Mouse (Mus musculus): ENCODE results near the gene Plk5. TPM values are rescaled to one million over a fixed set of nuclear protein-coding genes. Genes with fewer than 3 reads are reported as not detected.
A peak's percentile ranks its signal among the peaks of the same experiment; 100 is the strongest.

Plk5 gene
- polyA plus RNA-seq, 1 experiment: not detected

DNA sequence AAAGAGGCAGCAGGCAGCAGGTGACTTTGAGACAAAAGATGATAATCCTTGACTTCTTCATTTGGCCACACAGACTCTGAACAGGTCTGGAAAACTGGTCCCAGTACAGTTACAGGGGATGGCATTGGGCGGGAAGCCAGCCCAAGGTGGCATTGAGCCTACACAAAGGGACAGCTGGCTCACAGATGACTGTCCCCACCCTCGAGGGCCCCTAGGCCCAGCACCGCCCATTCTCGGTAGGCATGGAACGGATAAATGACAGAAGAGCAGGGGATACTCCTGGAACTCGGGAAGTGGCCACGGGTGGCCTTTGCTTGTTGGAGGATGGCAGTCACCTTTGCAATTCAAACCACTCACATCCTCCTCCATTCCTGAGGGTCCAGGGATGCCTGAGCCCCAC, 29.1 kb downstream of the Plk5 start:
- Histone ChIP-seq H3K36me3 (replicated peaks; ENCODE audit: low read length) (peaks cover 44% of the 10 kb centered on the region), H3K27me3 (replicated peaks) (peaks cover 15% of the 10 kb centered on the region), H3K9me3 (no peaks in the 10 kb centered on the region), H3K4me3 (replicated peaks) (peak overlapping the region; percentile 97), H3K4me1 (peaks cover 73% of the 10 kb centered on the region)
- no peak for TF ChIP-seq GATA1 (IDR thresholded peaks at IDR 0.05; ENCODE audit: borderline replicate concordance, low read length)
- no peak for TF ChIP-seq FLI1 (IDR thresholded peaks at IDR 0.05; ENCODE audit: low read length)

DNA sequence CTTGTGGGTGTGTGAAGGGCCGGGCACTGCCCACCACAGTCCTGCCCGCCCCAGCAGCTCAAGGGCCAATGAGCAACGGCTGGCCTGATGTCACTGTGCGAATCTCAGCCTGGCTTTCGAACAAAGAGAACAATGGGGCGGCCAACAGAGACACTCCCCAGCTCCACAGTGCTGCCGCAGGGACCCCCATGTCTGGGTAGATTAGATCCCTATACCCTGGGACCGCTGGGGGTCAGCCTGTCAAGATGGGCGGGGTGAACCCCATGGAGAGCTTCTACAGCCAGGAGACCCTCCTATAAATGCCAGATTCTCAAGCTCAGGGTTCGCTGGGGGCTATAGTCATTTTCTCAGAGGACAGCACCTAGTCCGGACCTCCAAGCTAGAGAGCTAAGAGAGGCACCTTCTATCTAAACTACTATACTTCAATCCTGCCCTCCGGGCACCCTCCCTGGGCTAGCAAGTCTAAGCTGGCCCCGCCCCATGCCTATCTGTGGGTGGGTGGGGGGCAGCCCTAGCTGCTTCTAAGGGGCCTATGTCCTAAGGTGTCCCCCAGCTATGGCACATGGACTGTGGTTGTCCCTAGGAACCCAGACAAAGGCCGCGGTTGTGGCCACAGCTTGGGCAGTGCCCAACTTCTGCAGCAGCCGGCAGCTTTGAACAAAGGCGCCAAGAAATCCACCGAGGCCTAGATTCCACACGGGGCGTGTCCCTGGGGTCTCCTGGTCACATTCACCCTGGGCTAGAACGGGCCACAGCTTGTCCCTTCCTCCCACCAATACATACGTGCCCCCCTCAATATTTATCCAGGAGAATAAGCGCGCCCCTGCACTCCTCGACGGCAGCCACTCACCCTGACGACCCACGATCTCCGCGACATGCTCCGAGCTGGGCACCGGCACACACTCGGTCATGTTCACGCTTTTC, 29.8 kb downstream of the Plk5 start:
- TF ChIP-seq GATA1 (IDR thresholded peaks at IDR 0.05; ENCODE audit: borderline replicate concordance, low read length) (no peak), FLI1 (IDR thresholded peaks at IDR 0.05; ENCODE audit: low read length) (no peak)
- peaks cover 45% of the 10 kb centered on the region for H3K36me3 ChIP-seq (replicated peaks; ENCODE audit: low read length)
- peak overlapping the region; percentile 97 for H3K4me3 ChIP-seq (replicated peaks)
- peaks cover 74% of the 10 kb centered on the region for H3K4me1 ChIP-seq
- H3K27me3 ChIP-seq (replicated peaks): peaks cover 15% of the 10 kb centered on the region
- no peaks in the 10 kb centered on the region for H3K9me3 ChIP-seq

DNA sequence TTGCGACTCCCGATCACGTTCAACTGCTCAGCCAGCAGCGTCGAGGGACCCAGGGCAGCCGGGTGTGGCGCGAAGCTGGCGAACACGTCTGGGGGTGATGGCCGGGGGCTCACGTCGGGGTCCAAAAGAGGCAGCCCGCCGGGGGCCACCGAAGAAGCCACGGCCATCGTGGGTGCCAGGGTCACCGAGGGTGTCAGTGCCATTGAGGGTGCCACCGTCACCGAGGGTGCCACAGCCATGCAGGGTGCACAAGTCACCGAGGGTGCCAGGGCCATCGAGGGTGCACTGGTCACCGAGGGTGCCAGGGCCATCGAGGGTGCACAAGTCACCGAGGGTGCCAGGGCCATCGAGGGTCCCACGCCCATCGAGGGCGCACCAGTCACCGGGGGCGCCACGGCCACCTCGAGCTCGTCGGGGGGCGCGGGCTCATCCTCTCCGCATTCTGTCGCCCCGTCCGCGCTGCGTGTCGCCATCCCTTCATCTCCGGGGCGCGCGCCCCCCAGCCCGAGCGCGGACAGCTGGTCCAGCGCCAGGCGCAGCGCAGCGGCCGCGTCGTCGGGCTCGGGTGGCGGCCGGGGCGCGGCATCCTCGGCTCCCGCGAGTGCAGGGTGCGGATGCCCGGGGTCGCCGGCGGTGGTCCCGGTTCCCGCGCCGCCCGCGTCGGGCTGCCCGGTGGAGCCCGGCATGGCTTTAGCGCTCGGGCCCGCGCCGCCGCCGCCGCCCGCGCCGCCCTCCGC, 30.6 kb downstream of the Plk5 start:
- Histone ChIP-seq H3K4me1 (peaks cover 74% of the 10 kb centered on the region), H3K36me3 (replicated peaks; ENCODE audit: low read length) (peaks cover 45% of the 10 kb centered on the region), H3K9me3 (no peaks in the 10 kb centered on the region), H3K4me3 (replicated peaks) (peak overlapping the region; percentile 97), H3K27me3 (replicated peaks) (peaks cover 15% of the 10 kb centered on the region)
- no peak for TF ChIP-seq GATA1 (IDR thresholded peaks at IDR 0.05; ENCODE audit: borderline replicate concordance, low read length)
- no peak for TF ChIP-seq FLI1 (IDR thresholded peaks at IDR 0.05; ENCODE audit: low read length)

DNA sequence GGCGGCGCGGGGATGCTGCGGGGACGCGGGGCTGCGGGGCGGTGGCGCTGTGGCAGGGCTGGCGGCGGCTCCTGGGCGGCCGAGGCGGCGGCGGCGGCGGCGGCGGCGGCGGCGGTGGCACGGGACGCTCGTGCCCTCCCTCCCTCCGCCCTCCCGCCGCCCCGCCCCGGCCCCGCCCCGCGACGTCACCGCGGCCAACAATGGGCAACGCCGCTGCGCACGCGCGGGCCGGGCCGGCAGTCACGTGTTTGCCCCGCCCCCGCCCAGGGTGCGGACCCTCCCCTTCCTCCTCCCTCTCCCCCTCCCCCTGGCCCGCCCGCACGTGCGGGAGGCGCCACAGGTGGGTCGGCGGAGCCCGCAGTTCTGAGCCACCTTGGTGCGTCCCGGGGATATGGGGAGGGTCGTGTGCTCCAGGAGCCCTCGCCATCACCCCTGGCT, 31.3 kb downstream of the Plk5 start, which contains the start of gene Mex3d:
TSS of gene Mex3d (minus strand) at position 138 of the 438 bp plus-strand sequence.
- TF ChIP-seq GATA1 (IDR thresholded peaks at IDR 0.05; ENCODE audit: borderline replicate concordance, low read length) (no peak), FLI1 (IDR thresholded peaks at IDR 0.05; ENCODE audit: low read length) (no peak)
- H3K36me3 ChIP-seq (replicated peaks; ENCODE audit: low read length): peaks cover 45% of the 10 kb centered on the region

DNA sequence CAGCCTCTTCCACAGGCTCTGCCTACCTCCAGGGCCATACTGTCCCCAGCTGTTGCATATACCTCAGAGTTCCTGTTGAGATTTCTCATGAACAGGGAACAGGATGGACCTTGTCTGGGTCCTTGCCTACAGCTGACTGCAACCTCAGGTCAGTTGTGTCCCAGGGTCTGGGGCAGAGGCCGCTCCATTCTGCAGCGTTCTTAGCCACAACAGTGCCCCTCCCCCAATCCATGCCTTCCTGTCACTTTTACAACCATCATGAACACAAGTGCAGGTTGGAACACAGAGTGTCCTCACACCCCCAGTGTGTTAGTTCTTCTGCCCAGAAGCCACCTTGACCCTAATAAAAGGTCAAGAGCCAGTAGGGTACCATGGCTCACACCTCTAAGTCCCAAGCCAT, 32.5 kb downstream of the Plk5 start:
- peaks cover 15% of the 10 kb centered on the region for H3K27me3 ChIP-seq (replicated peaks)
- no peaks in the 10 kb centered on the region for H3K9me3 ChIP-seq
- no peak for TF ChIP-seq GATA1 (IDR thresholded peaks at IDR 0.05; ENCODE audit: borderline replicate concordance, low read length)
- no peak for TF ChIP-seq FLI1 (IDR thresholded peaks at IDR 0.05; ENCODE audit: low read length)
- H3K36me3 ChIP-seq (replicated peaks; ENCODE audit: low read length): peaks cover 46% of the 10 kb centered on the region
- peaks cover 62% of the 10 kb centered on the region for H3K4me1 ChIP-seq
- peak overlapping the region; percentile 97 for H3K4me3 ChIP-seq (replicated peaks)

More for the DNA sequence above, 31.3 kb downstream of the Plk5 start, which contains the start of gene Mex3d:
- H3K27me3 ChIP-seq (replicated peaks): peaks cover 15% of the 10 kb centered on the region
- peak within 1 kb of the TSS; percentile 97 for H3K4me3 ChIP-seq (replicated peaks)
- H3K9me3 ChIP-seq: no peaks in the 10 kb centered on the region
- peaks cover 71% of the 10 kb centered on the region for H3K4me1 ChIP-seq

DNA sequence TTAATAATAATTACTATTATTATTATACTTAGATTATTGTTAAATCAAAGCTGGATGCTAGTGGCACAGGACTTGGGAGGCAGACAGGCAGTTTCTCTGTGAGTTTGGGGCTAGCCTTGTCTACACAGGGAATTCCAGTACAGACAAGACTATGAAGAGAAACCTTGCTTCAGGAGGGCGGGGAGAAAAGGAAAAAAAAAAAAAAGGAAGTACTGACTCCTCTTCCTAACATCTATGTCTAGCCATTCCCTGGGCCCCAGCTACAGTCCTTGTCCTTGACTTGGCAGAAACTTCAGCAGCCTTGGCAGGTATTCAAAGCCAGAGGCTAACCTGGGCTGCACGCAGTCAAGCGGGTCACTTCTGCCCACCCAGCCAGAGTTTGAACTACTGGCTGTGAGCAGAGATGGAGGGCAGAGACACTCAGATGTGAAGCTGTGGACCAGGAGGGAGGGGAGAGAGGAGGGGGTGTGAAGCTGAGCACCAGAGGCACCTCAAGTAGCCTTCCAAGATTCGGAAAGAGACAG, 33.0 kb downstream of the Plk5 start:
- H3K36me3 ChIP-seq (replicated peaks; ENCODE audit: low read length): peaks cover 52% of the 10 kb centered on the region
- H3K4me1 ChIP-seq: peaks cover 62% of the 10 kb centered on the region

GRCm38 (mm10) chr10:80390697-80391096, 34.4 kb downstream of the Plk5 start:
- Histone ChIP-seq H3K27me3 (replicated peaks) (peaks cover 11% of the 10 kb centered on the region), H3K9me3 (no peaks in the 10 kb centered on the region), H3K36me3 (replicated peaks; ENCODE audit: low read length) (peaks cover 62% of the 10 kb centered on the region), H3K4me1 (peaks cover 59% of the 10 kb centered on the region), H3K4me3 (replicated peaks) (no peak overlapping the region)
- TF ChIP-seq FLI1 (IDR thresholded peaks at IDR 0.05; ENCODE audit: low read length) (no peak), GATA1 (IDR thresholded peaks at IDR 0.05; ENCODE audit: borderline replicate concordance, low read length) (no peak)

More for the DNA sequence above, 33.0 kb downstream of the Plk5 start:
- Histone ChIP-seq H3K27me3 (replicated peaks) (peaks cover 15% of the 10 kb centered on the region), H3K9me3 (no peaks in the 10 kb centered on the region), H3K4me3 (replicated peaks) (no peak overlapping the region)
- TF ChIP-seq GATA1 (IDR thresholded peaks at IDR 0.05; ENCODE audit: borderline replicate concordance, low read length): no peak
- no peak for TF ChIP-seq FLI1 (IDR thresholded peaks at IDR 0.05; ENCODE audit: low read length)

DNA sequence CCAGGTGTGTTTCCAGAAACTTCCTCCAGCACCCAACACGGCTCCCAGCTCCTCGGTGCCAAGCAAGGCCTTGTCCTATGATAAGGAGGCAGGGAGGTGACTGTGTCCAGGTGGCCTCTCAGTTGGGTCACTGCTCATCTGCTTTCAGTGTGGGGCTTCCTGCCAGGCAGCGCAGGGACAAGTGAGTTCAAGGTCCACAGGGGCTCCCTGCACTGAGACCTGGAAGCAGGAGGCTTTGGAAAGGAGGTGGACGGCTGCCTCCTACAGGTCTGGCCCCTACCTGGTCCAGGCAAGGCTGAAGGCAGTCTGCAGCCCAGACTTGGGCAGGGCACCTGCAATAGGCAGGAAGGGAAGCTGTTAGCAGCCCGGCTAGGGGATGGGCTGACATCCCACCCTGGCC, 36.4 kb downstream of the Plk5 start:
- H3K9me3 ChIP-seq: no peaks in the 10 kb centered on the region
- H3K4me3 ChIP-seq (replicated peaks): no peak overlapping the region
- TF ChIP-seq GATA1 (IDR thresholded peaks at IDR 0.05; ENCODE audit: borderline replicate concordance, low read length): no peak
- no peak for TF ChIP-seq FLI1 (IDR thresholded peaks at IDR 0.05; ENCODE audit: low read length)
- H3K4me1 ChIP-seq: peaks cover 64% of the 10 kb centered on the region
- H3K27me3 ChIP-seq (replicated peaks): no peaks in the 10 kb centered on the region
- H3K36me3 ChIP-seq (replicated peaks; ENCODE audit: low read length): peaks cover 81% of the 10 kb centered on the region

GRCm38 (mm10) chr10:80395025-80395627, 38.9 kb downstream of the Plk5 start:
- H3K36me3 ChIP-seq (replicated peaks; ENCODE audit: low read length): peaks cover 73% of the 10 kb centered on the region
- TF ChIP-seq GATA1 (IDR thresholded peaks at IDR 0.05; ENCODE audit: borderline replicate concordance, low read length): no peak
- TF ChIP-seq FLI1 (IDR thresholded peaks at IDR 0.05; ENCODE audit: low read length): no peak
- H3K4me3 ChIP-seq (replicated peaks): no peak overlapping the region
- no peaks in the 10 kb centered on the region for H3K27me3 ChIP-seq (replicated peaks)
- peaks cover 53% of the 10 kb centered on the region for H3K4me1 ChIP-seq
- no peaks in the 10 kb centered on the region for H3K9me3 ChIP-seq
